Mouse (Mus musculus) kidney, postnatal 10 days (tissue): ENCODE measurements around the gene Cd320.
"Not testable (repeated sequence)": the region's sequence is repeated elsewhere in the genome, so short reads cannot be mapped to it uniquely, and the experiment has no call there.

ENCODE experiments used
- DNase-seq: peaks from one replicate; pipeline ENCODE4 v3.0.0; 2021; ENCODE audit warnings: mixed read lengths

Cd320 gene

DNA sequence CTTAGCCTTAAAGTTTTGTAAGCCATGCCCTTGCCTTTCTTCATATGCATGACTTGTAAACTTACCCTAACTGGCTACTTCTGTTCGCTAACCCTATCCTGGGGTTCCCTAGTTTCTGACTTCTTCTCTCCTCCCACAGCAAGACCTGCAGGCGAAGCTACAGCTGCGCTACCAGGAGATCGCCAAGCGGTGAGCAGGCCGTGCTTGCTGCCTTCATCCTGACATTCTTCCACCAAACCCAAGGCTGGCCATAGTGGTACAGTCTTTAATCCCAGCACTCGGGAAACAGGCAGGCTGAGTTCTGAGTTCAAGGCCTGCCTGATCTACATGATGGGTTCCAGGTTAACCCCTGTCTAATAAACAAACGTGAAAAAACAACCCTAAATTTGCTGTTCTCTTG is 17.4 kb upstream of the Cd320 start:
- DNase-seq = no peak

- DNase-seq = peak; percentile 84
Measured at GRCm38 (mm10) chr17:33826850-33827249, 16.0 kb upstream of the Cd320 start.

DNA sequence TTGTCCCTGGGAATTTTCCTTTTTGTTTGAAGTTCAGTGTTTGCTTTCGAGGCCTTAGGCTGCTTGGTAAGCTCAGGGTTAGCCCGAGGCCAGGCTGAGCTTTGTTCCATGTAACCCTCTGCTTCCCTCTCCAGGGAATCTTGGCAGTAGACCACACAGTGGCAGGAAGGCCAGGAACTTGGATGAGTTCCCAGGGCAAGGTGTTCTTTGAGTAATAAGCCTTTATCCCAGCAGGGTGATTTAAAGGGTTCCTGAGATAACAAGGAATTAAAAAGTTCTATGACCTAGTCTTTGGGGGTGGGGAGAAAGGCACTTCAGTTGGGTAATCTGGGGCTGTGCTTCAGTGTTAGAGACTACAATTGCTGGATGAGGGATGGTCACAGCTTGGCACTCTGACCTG is 14.0 kb upstream of the Cd320 start:
- DNase-seq = peak; percentile 82

GRCm38 (mm10) chr17:33829561-33829960 is 13.3 kb upstream of the Cd320 start:
- DNase-seq = no peak

GRCm38 (mm10) chr17:33844196-33844595 is 1.3 kb downstream of the Cd320 start:
- DNase-seq = no peak

- DNase-seq = no peak
Measured at GRCm38 (mm10) chr17:33848139-33848538, 5.2 kb downstream of the Cd320 start.

- DNase-seq = no peak
Measured at GRCm38 (mm10) chr17:33851331-33851730, 8.4 kb downstream of the Cd320 start.

DNA sequence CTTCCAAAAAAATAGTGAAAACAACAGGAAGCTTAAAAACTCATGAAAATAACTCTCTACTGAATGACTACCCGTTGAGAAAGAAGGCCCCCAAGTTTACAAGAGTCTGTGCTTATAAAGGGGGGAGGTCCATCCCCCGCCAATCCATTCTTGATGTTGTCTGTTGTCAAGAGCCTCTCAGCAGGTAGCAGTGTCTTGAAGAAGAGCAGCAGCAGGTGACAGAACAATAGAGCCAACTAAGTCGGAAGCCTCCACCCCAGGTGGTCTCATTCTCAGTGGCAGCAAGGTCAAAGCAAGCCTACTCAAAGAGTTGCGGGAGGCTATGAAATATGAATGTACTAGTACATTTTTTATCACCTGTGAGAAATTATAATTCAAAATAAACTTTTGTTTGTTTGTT is 14.9 kb downstream of the Cd320 start:
- DNase-seq = no peak

DNA sequence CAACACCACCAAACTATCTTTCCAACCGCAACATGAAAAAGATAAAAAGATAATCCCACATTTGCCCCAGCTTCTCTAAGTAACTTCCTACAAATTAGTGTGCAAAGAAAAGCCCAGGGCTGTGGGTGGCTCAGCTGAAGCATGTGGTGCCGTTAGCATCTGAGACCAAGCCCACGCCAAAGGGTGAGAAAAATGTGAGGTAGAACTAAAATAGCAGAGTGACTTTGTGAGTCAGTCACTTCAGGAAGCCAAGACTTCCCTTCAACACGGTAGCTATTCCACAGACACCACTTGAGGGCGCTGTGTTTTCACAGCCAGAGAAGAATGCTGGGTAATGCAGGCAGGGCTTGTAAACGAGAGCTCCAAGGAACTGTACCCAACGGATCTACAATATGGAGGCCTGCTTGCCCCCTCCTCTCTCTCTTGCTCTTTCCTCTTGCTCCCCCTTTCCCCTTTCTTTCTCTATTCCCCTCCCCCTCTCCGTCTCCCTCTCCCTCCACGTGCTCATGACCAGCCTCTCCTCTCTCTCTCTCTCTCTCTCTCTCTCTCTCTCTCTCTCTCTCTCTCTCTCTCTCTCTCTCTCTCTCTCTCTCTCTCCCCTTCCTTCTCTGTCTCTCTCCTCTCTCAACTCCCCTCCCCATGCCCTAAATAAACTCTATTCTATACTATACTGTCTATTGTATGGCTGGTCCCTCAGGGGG is 22.6 kb downstream of the Cd320 start:
- DNase-seq = peak; percentile 61

- DNase-seq = not testable (repeated sequence)
Measured at GRCm38 (mm10) chr17:33873537-33873936, 30.6 kb downstream of the Cd320 start, which contains the start of gene Gm7029. TSS of gene Gm7029 (plus strand) at chr17:33873837.

DNA sequence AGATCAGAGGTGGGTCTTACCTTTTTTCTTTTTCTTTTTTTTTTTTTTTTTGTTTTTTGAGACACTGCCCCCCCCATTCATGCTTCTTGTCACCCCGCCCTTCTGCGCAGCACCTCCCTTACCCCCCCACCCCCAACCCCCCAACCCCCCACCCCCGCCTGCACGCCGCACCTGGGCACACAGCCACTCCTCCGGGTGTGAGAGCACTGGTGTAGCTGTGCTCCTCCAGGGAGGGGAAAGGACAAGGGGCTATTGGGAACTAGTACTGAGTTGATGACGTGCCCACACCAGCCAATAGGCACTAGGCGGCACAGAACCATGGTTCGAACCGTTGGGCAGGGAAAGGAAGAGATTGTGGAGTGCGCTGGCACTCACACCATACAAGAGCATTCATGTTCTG is 31.5 kb downstream of the Cd320 start:
- DNase-seq = no peak

- peak; percentile 47 for DNase-seq
Measured at GRCm38 (mm10) chr17:33875797-33876196, 32.9 kb downstream of the Cd320 start.

- DNase-seq = not testable (repeated sequence)
Measured at GRCm38 (mm10) chr17:33884320-33884719, 41.4 kb downstream of the Cd320 start.

- not testable (repeated sequence) for DNase-seq
Measured at GRCm38 (mm10) chr17:33887802-33888201, 44.9 kb downstream of the Cd320 start.

DNA sequence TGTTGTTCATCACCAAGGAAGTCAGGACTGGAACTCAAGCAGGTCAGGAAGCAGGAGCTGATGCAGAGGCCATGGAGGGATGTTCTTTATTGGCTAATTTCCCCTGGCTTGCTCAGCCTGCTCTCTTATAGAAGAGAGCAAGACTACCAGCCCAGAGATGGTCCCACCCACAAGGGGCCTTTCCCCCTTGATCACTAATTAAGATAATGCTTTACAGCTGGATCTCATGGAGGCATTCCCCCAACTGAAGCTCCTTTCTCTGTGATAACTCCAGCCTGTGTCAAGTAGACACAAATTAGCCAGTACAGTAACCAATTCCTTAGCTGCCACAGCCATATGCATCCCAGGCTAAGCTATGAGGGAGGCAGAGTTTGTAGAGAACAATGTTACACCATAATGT is 45.3 kb downstream of the Cd320 start:
- DNase-seq = not testable (repeated sequence)

DNA sequence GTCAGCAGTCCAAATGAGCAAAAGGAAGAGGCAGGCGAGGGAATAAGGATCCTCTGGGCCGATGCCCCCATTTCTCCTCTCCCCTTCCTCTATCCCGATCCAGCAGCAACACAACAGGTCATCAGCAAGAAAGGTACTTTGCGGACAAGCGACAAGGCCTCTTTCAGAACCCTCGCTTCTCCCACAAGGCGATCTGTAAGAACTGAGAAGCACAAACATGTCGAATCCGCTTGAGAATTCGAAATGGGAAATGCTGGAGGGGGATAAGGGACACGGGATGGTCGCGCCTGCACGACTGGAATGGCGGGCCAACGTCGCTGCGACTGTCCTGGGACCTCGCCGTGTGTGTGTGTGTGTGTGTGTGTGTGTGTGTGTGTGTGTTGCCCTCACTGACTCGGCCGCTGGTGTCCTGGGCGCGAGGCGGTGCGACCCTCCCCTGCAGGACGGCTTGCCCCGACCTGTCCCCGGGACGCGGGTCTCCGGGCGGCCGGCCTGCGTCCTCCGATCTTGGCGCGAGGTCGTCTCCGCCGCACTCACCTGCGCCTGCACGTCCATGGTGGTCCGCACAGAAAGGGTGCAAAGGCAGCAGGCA is 47.1 kb downstream of the Cd320 start:
- not testable (repeated sequence) for DNase-seq

- DNase-seq = peak; percentile 100
Measured at GRCm38 (mm10) chr17:33890533-33891059, 47.7 kb downstream of the Cd320 start, which contains the start of gene Kifc1. TSS of gene Kifc1 (minus strand) at chr17:33890661.

- no peak for DNase-seq
Measured at GRCm38 (mm10) chr17:33891357-33891756, 48.5 kb downstream of the Cd320 start.

DNA sequence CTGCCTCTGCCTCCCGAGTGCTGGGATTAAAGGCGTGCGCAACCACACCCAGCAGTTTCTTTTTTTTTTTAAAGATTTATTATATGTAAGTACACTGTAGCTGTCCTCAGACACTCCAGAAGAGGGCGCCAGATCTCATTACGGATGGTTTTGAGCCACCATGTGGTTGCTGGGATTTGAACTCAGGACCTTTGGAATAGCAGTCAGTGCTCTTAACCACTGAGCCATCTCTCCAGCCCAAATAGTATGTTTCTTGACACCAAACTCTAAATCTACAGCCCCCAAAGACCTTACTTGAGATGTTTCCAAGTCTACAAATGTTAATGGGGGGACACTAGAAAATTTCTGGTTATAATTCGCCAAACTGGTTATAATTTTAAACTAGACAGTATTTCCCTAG is 49.0 kb downstream of the Cd320 start:
- not testable (repeated sequence) for DNase-seq

DNA sequence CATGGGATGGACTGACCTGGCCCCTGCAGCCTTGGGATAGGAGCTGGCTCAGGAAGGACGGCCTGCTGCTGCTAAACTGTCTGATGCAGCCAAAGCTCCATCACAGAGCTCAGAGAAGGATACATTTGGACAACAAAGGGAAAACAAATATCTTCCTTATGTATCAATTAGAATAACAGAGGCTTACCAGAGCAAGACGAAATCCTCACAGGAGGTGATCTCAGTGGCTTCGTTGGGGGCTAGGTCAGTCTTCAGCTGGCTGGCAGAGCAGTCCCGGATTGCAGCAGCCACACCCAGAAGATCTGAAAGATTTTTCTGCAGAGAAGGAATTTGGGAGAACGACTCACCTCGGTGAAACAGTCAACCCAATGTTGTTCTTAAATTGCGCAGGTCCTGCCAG is 49.5 kb downstream of the Cd320 start:
- no peak for DNase-seq

DNA sequence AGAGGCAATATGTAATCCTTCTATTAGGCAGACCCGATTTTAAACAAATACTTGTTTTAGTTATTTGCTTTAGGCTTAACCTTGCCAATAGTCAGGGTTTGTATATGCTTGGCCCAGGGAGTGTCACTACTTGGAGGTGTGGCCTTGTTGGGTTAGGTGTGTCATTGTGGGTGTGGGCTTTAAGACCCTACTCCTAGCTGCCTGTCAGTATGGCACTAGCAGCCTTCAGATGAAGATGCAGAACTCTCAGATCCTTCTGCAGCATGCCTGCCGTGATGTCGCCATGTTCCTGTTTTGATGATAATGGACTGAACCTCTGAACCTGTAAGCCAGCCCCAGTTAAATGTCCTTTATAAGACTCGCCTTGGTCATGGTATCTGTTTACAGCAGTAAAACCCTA is 50.1 kb downstream of the Cd320 start:
- DNase-seq = not testable (repeated sequence)

GRCm38 (mm10) chr17:33897114-33897794 is 54.4 kb downstream of the Cd320 start:
- peak; percentile 70 for DNase-seq

DNA sequence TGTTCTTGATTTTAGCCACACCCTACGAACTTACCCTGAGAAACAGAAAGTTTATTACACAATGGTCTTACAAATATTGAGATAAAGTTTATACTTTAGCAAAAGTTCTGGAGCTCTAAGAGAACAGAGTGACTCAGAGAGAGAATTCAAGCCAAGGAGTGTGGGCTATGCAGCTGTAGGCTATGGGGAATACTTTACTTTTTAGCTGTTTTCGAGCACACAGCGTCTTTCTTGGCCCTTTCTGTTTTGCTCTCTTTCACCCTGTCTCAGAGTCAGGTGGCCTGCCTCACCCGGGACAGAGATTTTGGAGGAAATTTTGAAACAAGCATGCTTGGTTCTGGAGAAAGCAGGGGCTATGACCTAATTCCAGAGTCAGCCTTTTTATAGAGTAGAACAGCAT is 55.3 kb downstream of the Cd320 start:
- DNase-seq = not testable (repeated sequence)
